Mouse (Mus musculus) hindbrain, embryonic 14.5 days (tissue): ENCODE measurements around the gene Cks1b. TPM values are rescaled to one million over a fixed set of nuclear protein-coding genes. Genes with fewer than 3 reads are reported as not detected.
"Not testable (repeated sequence)": the region's sequence is repeated elsewhere in the genome, so short reads cannot be mapped to it uniquely, and the experiment has no call there.

Source experiments
- ATAC-seq: fragments of 200-750 bp; cut with Nextera tagmentation; 2 replicates; pipeline ENCODE4 v1.8.0; 2017; ENCODE audit warnings: moderate number of reproducible peaks, mild to moderate bottlenecking, moderate TSS enrichment, moderate library complexity; ENCODE audit not compliant: low FRiP score
- DNase-seq: peaks from one replicate; pipeline ENCODE4 v3.0.0-alpha.2; 2015; ENCODE audit warnings: low spot score
- H3K27ac ChIP-seq: fragments of 300-500 bp; sonication (generic); 2 replicates; pipeline ENCODE4 v1.5.1; 2014; ENCODE audit warnings: mild to moderate bottlenecking, moderate library complexity
- H3K27me3 ChIP-seq: fragments of 300-500 bp; sonication (generic); 2 replicates; pipeline ENCODE4 v1.6.1; 2014; ENCODE audit warnings: mild to moderate bottlenecking, low read length, mixed read lengths; ENCODE audit not compliant: control insufficient read depth, insufficient read depth
- H3K36me3 ChIP-seq: fragments of 300-500 bp; sonication (generic); replicated peaks from 2 replicates; pipeline ENCODE4 v1.6.1; 2014; ENCODE audit not compliant: control insufficient read depth, insufficient read depth
- H3K4me1 ChIP-seq: fragments of 300-500 bp; sonication (generic); replicated peaks from 2 replicates; pipeline ENCODE4 v1.6.1; 2014; ENCODE audit warnings: antibody characterized with exemption, low read length, mixed read lengths; ENCODE audit not compliant: control insufficient read depth, insufficient read depth
- H3K4me2 ChIP-seq: fragments of 300-500 bp; sonication (generic); replicated peaks from 2 replicates; pipeline ENCODE4 v1.6.1; 2014; ENCODE audit warnings: mild to moderate bottlenecking, moderate library complexity
- H3K4me3 ChIP-seq: fragments of 300-500 bp; sonication (generic); replicated peaks from 2 replicates; pipeline ENCODE4 v1.5.1; 2014; ENCODE audit warnings: mild to moderate bottlenecking, low read length
- H3K9ac ChIP-seq: fragments of 300-500 bp; sonication (generic); 2 replicates; pipeline ENCODE4 v1.6.1; 2014
- H3K9me3 ChIP-seq: fragments of 300-500 bp; sonication (generic); 2 replicates; pipeline ENCODE4 v1.6.1; 2016; ENCODE audit warnings: low read length; ENCODE audit not compliant: control insufficient read depth
- WGBS: fragments of 180-500 bp; shearing (Covaris S2); extraction: QIAGEN DNeasy Blood & Tissue Kit; methylation state at CpG from one replicate; pipeline ENCODE4 v1.1.7; 2014; 5-methylcytosine and 5-hydroxymethylcytosine counted together
- polyA plus RNA-seq: library from polyadenylated mRNA; unstranded; fragments of >200 nt; fragmentation: Nextera tagmentation; extraction: Ambion mirVana; gene quantifications from 2 replicates; pipeline ENCODE4 v1.2.1, GENCODE M21; 2014

Cks1b gene
- polyA plus RNA-seq, 1 experiment from 2014 or later: 99.4 TPM

DNA sequence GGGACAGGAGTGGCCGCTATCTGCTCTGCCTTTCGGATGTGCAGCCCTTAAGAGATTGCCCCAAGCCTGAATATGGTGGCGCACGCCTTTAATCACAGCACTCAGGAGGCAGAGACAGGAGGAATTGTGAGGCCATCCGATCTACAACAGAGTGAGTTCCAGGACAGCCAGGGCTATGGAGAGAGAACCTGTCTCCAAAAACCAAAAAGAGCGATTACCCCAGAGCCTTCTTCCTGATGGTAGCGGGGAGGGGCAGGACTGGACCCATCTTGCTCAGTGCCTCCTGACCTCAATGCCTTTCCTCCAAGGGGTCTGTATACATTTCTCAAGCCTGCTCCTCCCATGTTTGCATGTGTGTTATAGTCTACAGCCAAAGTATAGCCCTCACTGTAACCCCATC, 10.8 kb upstream of the Cks1b start:
- 91% methylated on average over 7 of the region's 7 CpGs for WGBS
- not testable (repeated sequence) for H3K9ac ChIP-seq, ATAC-seq, H3K27me3 ChIP-seq, DNase-seq, H3K9me3 ChIP-seq, H3K4me3 ChIP-seq, H3K4me2 ChIP-seq, H3K27ac ChIP-seq
- Histone ChIP-seq H3K36me3 (peaks cover 46% of the 10 kb centered on the region), H3K4me1 (peaks cover 15% of the 10 kb centered on the region)

DNA sequence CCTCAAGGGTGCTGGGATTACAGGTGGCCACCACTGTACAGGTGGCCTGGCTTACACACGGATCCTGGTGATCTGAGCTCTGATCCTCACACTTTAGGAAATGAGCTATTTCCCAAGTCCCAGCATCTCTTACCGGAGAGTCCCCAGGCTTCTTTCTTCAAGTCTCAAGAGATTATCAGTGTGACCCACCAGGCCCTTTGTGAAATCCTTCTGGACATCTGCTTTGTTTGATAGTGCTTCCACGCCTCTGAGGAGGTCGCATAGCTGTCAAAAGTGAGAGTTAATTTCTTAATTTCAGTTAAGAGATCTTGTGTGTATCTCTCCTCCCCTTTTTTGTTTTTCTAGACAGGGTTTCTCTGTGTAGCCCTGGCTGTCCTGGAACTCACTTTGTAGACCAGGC, 7.7 kb upstream of the Cks1b start:
- Histone ChIP-seq H3K27me3 (no peaks in the 10 kb centered on the region), H3K9me3 (no peaks in the 10 kb centered on the region), H3K9ac (no peak overlapping the region), H3K4me2 (no peak overlapping the region), H3K27ac (no peak overlapping the region), H3K36me3 (peaks cover 27% of the 10 kb centered on the region), H3K4me3 (no peak overlapping the region), H3K4me1 (peaks cover 14% of the 10 kb centered on the region)
- DNase-seq (no peak), ATAC-seq (no peak)
- WGBS: 88% methylated on average over 4 of the region's 4 CpGs

DNA sequence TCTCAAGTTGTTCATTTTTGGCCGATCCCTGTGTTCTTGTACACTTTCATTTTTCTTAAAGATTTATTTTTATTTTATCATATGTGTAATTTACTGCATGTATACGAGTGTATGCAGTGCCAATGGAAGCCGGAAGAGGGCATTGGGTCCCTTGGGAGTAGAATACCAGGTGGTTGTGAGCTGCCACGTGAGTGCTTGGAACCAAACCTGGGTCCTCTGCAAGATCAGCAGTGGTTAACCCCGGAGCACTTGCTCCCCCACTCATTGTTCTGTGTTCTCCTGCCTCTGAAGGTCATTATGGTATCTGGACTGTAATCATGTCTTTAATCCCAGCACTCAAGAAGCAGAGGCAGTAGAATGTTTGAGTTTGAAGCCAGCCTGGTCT, 7.0 kb upstream of the Cks1b start:
- Histone ChIP-seq H3K27ac (no peak overlapping the region), H3K27me3 (no peaks in the 10 kb centered on the region), H3K4me1 (peaks cover 14% of the 10 kb centered on the region), H3K4me3 (no peak overlapping the region), H3K36me3 (peaks cover 27% of the 10 kb centered on the region), H3K9me3 (no peaks in the 10 kb centered on the region), H3K4me2 (no peak overlapping the region), H3K9ac (no peak overlapping the region)
- ATAC-seq (no peak), DNase-seq (no peak)
- 87% methylated on average over 5 of the region's 5 CpGs for WGBS

DNA sequence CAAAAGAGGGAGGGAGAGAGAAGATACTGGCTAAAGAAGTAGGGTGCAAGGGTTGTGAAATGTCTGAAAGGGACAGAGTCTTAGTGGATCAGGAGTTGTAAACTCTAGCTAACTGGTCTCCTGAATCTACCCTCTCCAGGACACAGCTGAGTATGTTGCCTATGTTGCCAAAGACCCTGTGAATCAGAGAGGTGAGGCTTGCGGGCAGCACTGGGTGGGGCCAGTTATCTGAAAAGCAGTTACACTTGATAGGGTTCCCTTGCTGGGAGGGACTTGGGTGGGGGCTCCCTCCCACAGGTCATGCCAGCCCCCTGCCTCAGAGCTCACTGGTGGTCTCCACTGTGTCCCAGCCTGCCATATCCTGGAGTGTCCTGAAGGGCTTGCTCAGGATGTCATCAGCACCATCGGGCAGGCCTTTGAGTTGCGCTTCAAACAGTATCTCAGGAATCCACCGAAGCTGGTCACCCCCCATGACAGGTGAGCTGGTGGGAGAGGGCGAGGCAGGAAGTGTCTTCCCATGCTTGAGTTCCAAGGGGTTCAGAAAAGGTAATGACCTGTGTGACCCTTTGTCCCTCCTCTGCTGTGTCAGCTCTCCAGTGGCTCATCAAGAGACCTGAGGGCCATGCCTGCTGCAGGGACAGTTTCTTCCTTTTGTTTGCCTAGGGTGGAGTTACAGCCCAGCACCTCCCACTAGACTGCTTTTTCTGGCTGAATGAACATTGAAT, 6.4 kb upstream of the Cks1b start:
- WGBS: 88% methylated on average over 5 of the region's 5 CpGs
- Histone ChIP-seq H3K27ac (no peak overlapping the region), H3K27me3 (no peaks in the 10 kb centered on the region), H3K4me1 (peaks cover 18% of the 10 kb centered on the region), H3K4me2 (no peak overlapping the region), H3K36me3 (peaks cover 27% of the 10 kb centered on the region), H3K9ac (no peak overlapping the region), H3K4me3 (no peak overlapping the region), H3K9me3 (no peaks in the 10 kb centered on the region)
- no peak for DNase-seq
- ATAC-seq: no peak

DNA sequence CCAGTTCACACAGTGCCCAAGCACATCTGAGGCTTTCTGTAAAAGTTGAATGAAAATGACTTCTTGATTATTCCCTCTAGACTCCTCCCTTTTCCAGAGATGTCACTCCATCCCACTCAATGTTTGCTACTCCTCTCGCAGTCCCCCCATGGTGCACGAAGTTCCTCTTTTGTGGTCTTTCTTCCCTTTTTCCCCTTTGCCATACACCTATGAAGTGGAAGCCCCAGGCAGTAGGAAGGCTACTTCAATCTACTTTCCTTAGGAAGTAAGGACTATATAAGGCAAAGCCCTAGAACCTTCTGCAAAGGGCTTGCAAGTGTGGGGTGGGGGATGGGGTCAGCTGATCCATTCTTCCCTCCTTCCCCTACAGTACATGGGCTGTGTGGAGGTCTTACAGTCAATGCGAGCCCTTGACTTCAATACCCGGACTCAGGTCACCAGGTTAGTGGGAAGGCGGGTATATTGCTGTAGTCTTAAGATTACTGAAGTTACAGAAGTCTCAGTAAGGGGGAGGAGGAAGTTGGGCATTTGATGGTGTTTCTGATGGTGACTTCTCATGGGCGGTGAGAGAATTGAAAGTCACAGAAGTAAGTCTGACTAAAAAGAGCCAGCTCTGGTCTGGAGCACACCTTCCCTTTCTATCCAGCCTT, 4.5 kb upstream of the Cks1b start:
- Histone ChIP-seq H3K9ac (no peak overlapping the region), H3K4me2 (peak overlapping the region; percentile 56)

DNA sequence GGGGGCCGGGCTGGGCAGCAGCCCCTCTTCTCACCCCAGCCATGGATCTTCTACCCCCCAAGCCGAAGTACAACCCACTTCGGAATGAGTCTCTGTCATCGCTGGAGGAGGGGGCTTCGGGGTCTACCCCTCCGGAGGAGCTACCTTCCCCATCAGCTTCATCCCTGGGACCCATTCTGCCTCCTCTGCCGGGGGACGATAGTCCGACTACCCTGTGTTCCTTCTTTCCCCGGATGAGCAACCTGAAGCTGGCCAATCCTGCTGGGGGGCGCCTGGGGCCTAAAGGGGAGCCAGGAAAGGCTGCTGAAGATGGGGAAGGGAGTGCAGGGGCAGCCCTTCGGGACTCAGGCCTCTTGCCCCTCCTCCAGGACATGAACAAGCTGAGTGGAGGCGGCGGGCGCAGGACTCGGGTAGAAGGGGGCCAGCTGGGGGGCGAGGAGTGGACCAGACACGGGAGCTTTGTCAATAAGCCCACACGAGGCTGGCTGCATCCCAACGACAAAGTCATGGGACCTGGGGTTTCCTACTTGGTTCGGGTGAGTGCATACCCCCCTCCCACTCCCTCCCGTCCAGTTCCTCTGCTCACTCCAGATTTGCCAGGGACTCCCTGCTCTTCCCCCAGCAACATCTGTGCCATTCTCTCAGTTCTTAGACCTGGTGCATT, 3.8 kb upstream of the Cks1b start:
- Histone ChIP-seq H3K4me3 (peak overlapping the region; percentile 27), H3K27ac (peak overlapping the region; percentile 16; the same call in 1 of the 2 replicates), H3K9me3 (no peaks in the 10 kb centered on the region), H3K9ac (peak overlapping the region; percentile 57), H3K4me1 (peaks cover 29% of the 10 kb centered on the region), H3K4me2 (peak overlapping the region; percentile 56), H3K27me3 (no peaks in the 10 kb centered on the region), H3K36me3 (peaks cover 14% of the 10 kb centered on the region)
- WGBS: 11% methylated on average over 21 of the region's 22 CpGs
- ATAC-seq (no peak), DNase-seq (no peak)

More for the DNA sequence above, 4.5 kb upstream of the Cks1b start:
- Histone ChIP-seq H3K27me3 (no peaks in the 10 kb centered on the region), H3K27ac (no peak overlapping the region), H3K4me1 (peaks cover 24% of the 10 kb centered on the region), H3K9me3 (no peaks in the 10 kb centered on the region), H3K36me3 (peaks cover 22% of the 10 kb centered on the region), H3K4me3 (peak overlapping the region; percentile 27; the same call in 1 of the 2 replicates)
- WGBS: 71% methylated on average over 6 of the region's 6 CpGs
- ATAC-seq (no peak), DNase-seq (no peak)

DNA sequence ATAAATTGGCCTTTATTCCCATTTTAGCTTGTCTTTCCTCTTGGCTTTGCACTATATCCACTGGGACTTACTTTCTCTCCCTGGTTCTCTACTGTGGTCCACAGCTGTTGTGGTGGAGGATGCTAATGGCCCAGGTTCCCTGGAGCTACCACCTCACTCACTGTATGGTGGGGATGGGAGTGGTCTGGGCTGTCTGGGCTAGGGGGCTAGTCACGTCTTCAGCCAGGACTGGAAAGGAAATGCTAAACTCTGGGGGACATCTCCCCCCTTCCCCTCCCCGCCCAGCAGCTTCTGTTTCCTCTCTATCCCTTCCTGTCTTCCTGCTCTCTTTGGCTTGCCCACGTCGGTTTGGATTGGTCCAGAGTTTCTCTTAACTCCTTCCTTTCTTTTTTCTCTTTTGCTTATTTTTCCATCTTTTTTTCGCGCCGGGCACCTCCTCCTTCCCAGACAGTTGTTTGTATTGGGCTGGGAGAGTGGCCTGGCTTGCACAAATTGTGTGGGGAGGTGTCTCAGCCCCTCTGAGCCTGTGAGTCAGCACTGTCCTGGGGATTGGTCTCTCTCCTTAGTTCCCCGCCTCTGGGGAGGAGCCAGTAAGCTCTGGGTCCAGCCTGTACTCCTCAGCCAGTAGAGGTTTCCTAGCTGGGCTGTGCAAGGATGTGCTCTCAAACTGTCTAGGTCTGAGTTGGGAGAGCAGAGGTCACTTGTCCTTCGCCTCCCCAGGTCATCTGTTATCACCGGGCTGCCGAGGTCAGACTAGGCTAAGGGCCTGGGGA, 3.0 kb upstream of the Cks1b start:
- peak; percentile 54; the same call in 1 of the 2 replicates for ATAC-seq
- 3% methylated on average over 11 of the region's 11 CpGs for WGBS
- Histone ChIP-seq H3K4me3 (peak overlapping the region; percentile 27), H3K9ac (peak overlapping the region; percentile 57), H3K27me3 (no peaks in the 10 kb centered on the region), H3K4me1 (peaks cover 29% of the 10 kb centered on the region), H3K9me3 (no peaks in the 10 kb centered on the region), H3K27ac (peak overlapping the region; percentile 50; the same call in 1 of the 2 replicates), H3K36me3 (0 out of 2 replicates have a peak, but pooled peaks cover 7% of the 10 kb centered on the region), H3K4me2 (peak overlapping the region; percentile 56)
- peak; percentile 48 for DNase-seq

DNA sequence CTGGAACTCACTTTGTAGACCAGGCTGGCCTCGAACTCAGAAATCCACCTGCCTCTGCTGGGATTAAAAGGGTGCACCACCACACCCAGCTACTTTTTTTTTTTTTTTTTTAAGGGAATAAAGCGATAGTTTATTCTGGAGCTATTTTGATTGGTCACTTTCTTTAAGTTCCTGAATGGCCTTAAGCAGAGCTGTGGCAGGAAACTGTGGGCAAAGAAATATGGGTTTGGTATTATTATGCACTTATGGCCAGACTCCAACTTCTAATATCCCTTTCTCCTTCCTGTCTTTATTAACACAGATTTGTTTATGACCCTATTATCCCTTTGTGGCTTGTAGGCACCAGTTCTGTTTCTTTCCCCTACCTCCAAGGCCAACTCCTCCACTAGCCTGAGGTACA, 2.2 kb upstream of the Cks1b start:
- peak overlapping the region; percentile 56 for H3K4me2 ChIP-seq
- no peak for ATAC-seq

More for the DNA sequence above, 2.2 kb upstream of the Cks1b start:
- H3K36me3 ChIP-seq: peaks cover 12% of the 10 kb centered on the region; the same call in 1 of the 2 replicates
- H3K4me1 ChIP-seq: peaks cover 29% of the 10 kb centered on the region
- H3K4me3 ChIP-seq: no peak overlapping the region
- H3K27me3 ChIP-seq: no peaks in the 10 kb centered on the region
- H3K9me3 ChIP-seq: no peaks in the 10 kb centered on the region
- DNase-seq: no peak
- H3K27ac ChIP-seq: peak overlapping the region; percentile 50; the same call in 1 of the 2 replicates
- 71% methylated on average over 2 of the region's 2 CpGs for WGBS
- no peak overlapping the region for H3K9ac ChIP-seq
